ENCODE assay signal across 7 mouse cellular contexts in genomic region chr4:40948160-40948708, GRCm38 (mm10). TPM values are rescaled to one million over a fixed set of nuclear protein-coding genes. Genes with fewer than 3 reads are reported as not detected.
DNase-seq lines count a peak whose midpoint lies in the region; ATAC-seq lines count a peak whose summit lies in the region.

Gene Bag1, minus strand, starts transcription at chr4:40948294.
Gene Chmp5, plus strand, starts transcription at chr4:40948407.

- H3K4me2 ChIP-seq in intestine, embryonic 15.5 days (replicated peaks) = peak within 1 kb of the TSS; percentile 65

- no peaks in the 10 kb centered on the region for H3K9me3 ChIP-seq in intestine, embryonic 15.5 days
- H3K9me3 ChIP-seq in midbrain, embryonic 10.5 days (replicated peaks) = no peaks in the 10 kb centered on the region

- no peaks in the 10 kb centered on the region for H3K27me3 ChIP-seq in intestine, embryonic 15.5 days (replicated peaks)
- H3K27me3 ChIP-seq in midbrain, embryonic 10.5 days (ENCODE audit: low read depth, poor library complexity, severe bottlenecking) = no peaks in the 10 kb centered on the region

- peak; percentile 100 for DNase-seq in adrenal gland, adult 2 months
- peak; percentile 99 for DNase-seq in embryo, embryonic 11.5 days (ENCODE audit: low read depth, low spot score)
- peak; percentile 98 to 99 for DNase-seq in gastrocnemius, postnatal 36 days
- DNase-seq in left cerebral cortex, postnatal 25 days (ENCODE audit: low spot score in 2 of 2) = peak; percentile 95 to 99
- peak; percentile 100 for DNase-seq in midbrain, embryonic 10.5 days (ENCODE audit: low spot score)
- peak; percentile 97 for DNase-seq in right cerebral cortex, postnatal 4 days

- intact Hi-C loops in gastrocnemius, postnatal 36 days (cut with DNase I) = no loop called here
- intact Hi-C loops in left cerebral cortex, postnatal 25 days (cut with DNase I) = no loop called here

- peak within 1 kb of the TSS; percentile 96 for H3K9ac ChIP-seq in intestine, embryonic 15.5 days

- H3K4me1 ChIP-seq in intestine, embryonic 15.5 days (replicated peaks) = peaks cover 5% of the 10 kb centered on the region; the same call in 1 of the 2 replicates
- peaks cover 24% of the 10 kb centered on the region for H3K4me1 ChIP-seq in midbrain, embryonic 10.5 days

- peaks cover 9% of the 10 kb centered on the region for H3K36me3 ChIP-seq in intestine, embryonic 15.5 days
- peaks cover 61% of the 10 kb centered on the region for H3K36me3 ChIP-seq in midbrain, embryonic 10.5 days

- H3K4me3 ChIP-seq in intestine, embryonic 15.5 days (replicated peaks) = peak within 1 kb of the TSS; percentile 96
- peak within 1 kb of the TSS; percentile 86 for H3K4me3 ChIP-seq in midbrain, embryonic 10.5 days

- WGBS in intestine, embryonic 15.5 days = under 1% methylated on average over 49 of the region's 50 CpGs
- under 1% methylated on average over 50 of the region's 50 CpGs for WGBS in midbrain, embryonic 10.5 days

- peak within 1 kb of the TSS; percentile 90 for H3K27ac ChIP-seq in intestine, embryonic 15.5 days
- H3K27ac ChIP-seq in midbrain, embryonic 10.5 days (replicated peaks) = peak within 1 kb of the TSS; percentile 91

- peak; percentile 98 for ATAC-seq in intestine, embryonic 15.5 days

RNA-seq across cellular contexts. Expression of gene Bag1, which starts in this region (rescaled TPM):
- total RNA-seq in adrenal gland, adult 2 months (2021) = 100 to 1,000 TPM; 274 to 368 TPM
- 268 and 567 TPM in 2 replicates for polyA plus RNA-seq in adrenal gland, adult 2 months (2012; rRNA removed)
- 100 to 1,000 TPM; 185 to 205 TPM for total RNA-seq in gastrocnemius, postnatal 36 days (2021)
- polyA plus RNA-seq in intestine, embryonic 15.5 days (2015; fragmentation: Nextera tagmentation; extraction: Ambion mirVana) = 172 and 190 TPM in 2 replicates
- 100 to 1,000 TPM; 172 to 178 TPM for total RNA-seq in left cerebral cortex, postnatal 25 days (2021)
- 189 and 193 TPM in 2 replicates for polyA plus RNA-seq in midbrain, embryonic 10.5 days (2016; fragmentation: Nextera tagmentation; extraction: Ambion mirVana)

RNA-seq across cellular contexts. Expression of gene Chmp5, which starts in this region (rescaled TPM):
- 100 to 1,000 TPM; 101 to 104 TPM for total RNA-seq in adrenal gland, adult 2 months (2021)
- 4.1 and 4.5 TPM in 2 replicates for polyA plus RNA-seq in adrenal gland, adult 2 months (2012; rRNA removed)
- total RNA-seq in gastrocnemius, postnatal 36 days (2021) = 10 to 100 TPM; 21.2 to 21.6 TPM
- 100 and 110 TPM in 2 replicates for polyA plus RNA-seq in intestine, embryonic 15.5 days (2015; fragmentation: Nextera tagmentation; extraction: Ambion mirVana)
- 10 to 100 TPM; 81.2 to 83.2 TPM for total RNA-seq in left cerebral cortex, postnatal 25 days (2021)
- 99.4 and 118 TPM in 2 replicates for polyA plus RNA-seq in midbrain, embryonic 10.5 days (2016; fragmentation: Nextera tagmentation; extraction: Ambion mirVana)

Comparison
In these comparisons a context has a peak if more than half of its experiments do, and no peak if none do; other contexts are left out.
1. Peak in every context shown above with its lines: DNase-seq, ATAC-seq, H3K4me3 ChIP-seq and H3K27ac ChIP-seq.
2. RNA of gene Chmp5 (polyA plus RNA-seq): 100 to 110 TPM in intestine, embryonic 15.5 days and 99.4 to 118 TPM in midbrain, embryonic 10.5 days; 4.1 to 4.5 TPM in adrenal gland, adult 2 months; every median in the first group is over 10 times any median in the second.